In the genomic region with DNA sequence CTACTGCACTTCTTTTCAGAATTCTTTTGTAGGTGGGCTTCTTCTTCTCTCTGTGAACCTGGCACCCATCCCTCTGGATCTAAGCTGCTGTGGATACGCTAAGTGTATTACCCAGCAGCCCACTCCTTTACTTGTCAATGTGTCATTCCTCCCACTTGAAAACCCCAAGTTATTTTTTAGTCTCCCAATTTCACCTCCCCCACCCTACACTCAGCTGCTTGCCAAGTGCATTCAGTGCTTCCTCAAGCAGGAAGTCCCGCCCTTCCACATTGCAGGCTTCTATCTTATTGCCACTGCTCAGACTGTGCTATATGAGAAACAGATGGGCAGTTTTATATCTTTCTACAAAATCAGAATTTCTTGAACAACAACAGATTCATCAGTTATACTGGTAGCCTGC, we compare ENCODE assay signal across 8 mouse cellular contexts. TPM values are rescaled to one million over a fixed set of nuclear protein-coding genes. Genes with fewer than 3 reads are reported as not detected.
DNase-seq lines count a peak whose midpoint lies in the region; ATAC-seq and TF ChIP-seq lines count a peak whose summit lies in the region.

No protein-coding gene starts in this region.

- H3K27ac ChIP-seq in kidney, adult 2 months (ENCODE audit: insufficient read depth, low read depth, low read length) = peak overlapping the region; percentile 64
- H3K27ac ChIP-seq in kidney, embryonic 15.5 days = no peak overlapping the region
- H3K27ac ChIP-seq in embryonic facial prominence, embryonic 11.5 days (replicated peaks; ENCODE audit: low read depth, low read length) = no peak overlapping the region

- no peak overlapping the region for H3K4me3 ChIP-seq in kidney, adult 2 months (ENCODE audit: insufficient read depth, low read depth, low read length)
- H3K4me3 ChIP-seq in kidney, embryonic 15.5 days (replicated peaks) = no peak overlapping the region
- no peak overlapping the region for H3K4me3 ChIP-seq in embryonic facial prominence, embryonic 11.5 days (ENCODE audit: low read depth, low read length)

- no peak for TF ChIP-seq POLR2A in kidney, adult 2 months (IDR thresholded peaks at IDR 0.05; ENCODE audit: low read depth, low read length)

- 43% methylated on average over 2 of the region's 2 CpGs for WGBS in kidney, adult 2 months
- 72% methylated on average over 2 of the region's 2 CpGs for WGBS in kidney, embryonic 15.5 days
- WGBS in embryonic facial prominence, embryonic 11.5 days = 70% methylated on average over 2 of the region's 2 CpGs

- no peaks in the 10 kb centered on the region for H3K27me3 ChIP-seq in kidney, adult 2 months (replicated peaks; ENCODE audit: control insufficient read depth, insufficient read depth, low read length)
- H3K27me3 ChIP-seq in kidney, embryonic 15.5 days = peaks cover 72% of the 10 kb centered on the region
- H3K27me3 ChIP-seq in embryonic facial prominence, embryonic 11.5 days (ENCODE audit: control insufficient read depth, insufficient read depth, low read length) = 0 out of 2 replicates have a peak, but pooled peaks cover 2% of the 10 kb centered on the region

- H3K9ac ChIP-seq in kidney, embryonic 15.5 days = no peak overlapping the region
- no peak overlapping the region for H3K9ac ChIP-seq in embryonic facial prominence, embryonic 11.5 days (replicated peaks; ENCODE audit: low read length)

- peaks cover 16% of the 10 kb centered on the region; the same call in 1 of the 2 replicates for H3K4me1 ChIP-seq in kidney, adult 2 months (ENCODE audit: control insufficient read depth, insufficient read depth, low read length)
- H3K4me1 ChIP-seq in kidney, embryonic 15.5 days = peaks cover 8% of the 10 kb centered on the region
- no peaks in the 10 kb centered on the region; the same call in 1 of the 2 replicates for H3K4me1 ChIP-seq in embryonic facial prominence, embryonic 11.5 days (ENCODE audit: control insufficient read depth, insufficient read depth, low read length)

- peak; percentile 54 for DNase-seq in kidney, adult 2 months
- DNase-seq in embryonic facial prominence, embryonic 11.5 days (ENCODE audit: low spot score) = peak; percentile 55
- peak; percentile 58 for DNase-seq in kidney, postnatal 10 days
- no peak for DNase-seq in thymus, postnatal 25 days
- DNase-seq in ovary, postnatal 10 days (ENCODE audit: low spot score) = no peak

- no peak for TF ChIP-seq CTCF in kidney, adult 2 months (conservative IDR thresholded peaks at IDR 0.05; ENCODE audit: insufficient read depth, insufficient read length, low read depth, low read length)

- H3K9me3 ChIP-seq in kidney, embryonic 15.5 days (replicated peaks) = no peaks in the 10 kb centered on the region
- H3K9me3 ChIP-seq in embryonic facial prominence, embryonic 11.5 days (replicated peaks; ENCODE audit: control insufficient read depth, low read length) = no peaks in the 10 kb centered on the region

- H3K36me3 ChIP-seq in kidney, adult 2 months (ENCODE audit: control insufficient read depth, insufficient read depth, low read length) = no peaks in the 10 kb centered on the region
- H3K36me3 ChIP-seq in kidney, embryonic 15.5 days = no peaks in the 10 kb centered on the region
- H3K36me3 ChIP-seq in embryonic facial prominence, embryonic 11.5 days (replicated peaks; ENCODE audit: control insufficient read depth, insufficient read depth, low read depth, low read length) = no peaks in the 10 kb centered on the region

- H3K4me2 ChIP-seq in kidney, embryonic 15.5 days = no peak overlapping the region
- no peak overlapping the region for H3K4me2 ChIP-seq in embryonic facial prominence, embryonic 11.5 days (ENCODE audit: low read depth, low read length)

- ATAC-seq in kidney, embryonic 15.5 days (replicated peaks; ENCODE audit: low FRiP score) = no peak
- no peak for ATAC-seq in embryonic facial prominence, embryonic 11.5 days (replicated peaks; ENCODE audit: insufficient number of reproducible peaks, low FRiP score, low TSS enrichment, low read depth)
- ATAC-seq in megakaryocyte, adult 5-6 weeks (ENCODE audit: poor library complexity, severe bottlenecking) = peak; percentile 74
- ATAC-seq in inflammation-experienced regulatory T-cells, adult 6 months = no peak

RNA-seq across cellular contexts. Expression of gene Atg4a, which starts 22.8 kb away (rescaled TPM):
- polyA plus RNA-seq in kidney, adult 2 months (2012; rRNA removed) = 4.5 and 6.0 TPM in 2 replicates
- 18.0 and 20.6 TPM in 2 replicates for polyA plus RNA-seq in kidney, embryonic 15.5 days (2015; fragmentation: Nextera tagmentation; extraction: Ambion mirVana)
- polyA plus RNA-seq in embryonic facial prominence, embryonic 11.5 days (2014; fragmentation: Nextera tagmentation; extraction: Ambion mirVana) = 16.7 and 22.6 TPM in 2 replicates
- 14.6 and 18.9 TPM in 2 replicates for total RNA-seq in megakaryocyte, adult 5-6 weeks (2015)
- total RNA-seq in megakaryocyte, adult 5-6 weeks (2017) = 26.4 and 29.2 TPM in 2 replicates
- polyA plus RNA-seq in inflammation-experienced regulatory T-cells, adult 6 months (2017; shearing (Covaris generic)) = 10 to 100 TPM; 21.1 to 38.0 (median 35.3) TPM

RNA-seq across cellular contexts. Expression of gene Psmd10, which starts 23.0 kb away (rescaled TPM):
- polyA plus RNA-seq in kidney, adult 2 months (2012; rRNA removed) = 7.9 and 11.0 TPM in 2 replicates
- 51.3 and 56.3 TPM in 2 replicates for polyA plus RNA-seq in kidney, embryonic 15.5 days (2015; fragmentation: Nextera tagmentation; extraction: Ambion mirVana)
- 49.5 and 52.3 TPM in 2 replicates for polyA plus RNA-seq in embryonic facial prominence, embryonic 11.5 days (2014; fragmentation: Nextera tagmentation; extraction: Ambion mirVana)
- total RNA-seq in megakaryocyte, adult 5-6 weeks (2015) = 25.9 and 28.7 TPM in 2 replicates
- 37.1 and 47.0 TPM in 2 replicates for total RNA-seq in megakaryocyte, adult 5-6 weeks (2017)
- polyA plus RNA-seq in inflammation-experienced regulatory T-cells, adult 6 months (2017; shearing (Covaris generic)) = 10 to 100 TPM; 69.2 to 79.1 (median 74.9) TPM

Comparison
In these comparisons a context has a peak if more than half of its experiments do, and no peak if none do; other contexts are left out.
1. DNase-seq: peak in kidney, adult 2 months (single experiment), embryonic facial prominence, embryonic 11.5 days (single experiment) and kidney, postnatal 10 days (single experiment); none in thymus, postnatal 25 days (single experiment) and ovary, postnatal 10 days (single experiment).